Mouse (Mus musculus): ENCODE results near the gene Prkcq. TPM values are rescaled to one million over a fixed set of nuclear protein-coding genes. Genes with fewer than 3 reads are reported as not detected.

The Prkcq gene
- polyA plus RNA-seq, 1 experiment from 2014 or later, result 4.4 TPM

DNA sequence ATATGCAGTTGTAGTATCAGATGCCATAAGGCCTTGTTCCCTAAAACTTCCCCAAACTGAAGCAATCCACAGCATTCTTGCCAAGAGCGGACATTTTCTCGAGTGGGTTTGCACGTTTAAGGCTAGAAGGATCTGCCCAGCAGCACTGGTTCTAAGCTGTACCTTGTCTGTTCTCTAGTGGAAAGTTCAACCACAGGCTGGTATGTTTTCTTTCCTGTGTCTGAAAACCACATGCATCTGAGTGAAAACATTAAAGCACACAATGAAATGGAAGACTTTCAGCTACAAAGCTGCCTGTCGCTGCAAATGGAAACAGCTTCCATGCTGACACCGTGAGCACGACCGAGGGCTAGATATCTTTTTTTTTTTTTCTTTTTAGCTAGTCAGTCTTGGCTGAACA lies 12.3 kb upstream of the Prkcq start:
- Histone ChIP-seq H3K9ac (replicated peaks; ENCODE audit: low read depth, low read length) (no peak overlapping the region), H3K9me3 (ENCODE audit: control insufficient read depth, low read length) (no peaks in the 10 kb centered on the region), H3K4me3 (replicated peaks; ENCODE audit: low read length) (no peak overlapping the region), H3K27me3 (replicated peaks; ENCODE audit: control insufficient read depth, insufficient read depth, low read length) (no peaks in the 10 kb centered on the region), H3K36me3 (ENCODE audit: control insufficient read depth, insufficient read depth) (no peaks in the 10 kb centered on the region), H3K4me2 (ENCODE audit: low read length) (no peak overlapping the region), H3K27ac (ENCODE audit: low read length) (no peak overlapping the region), H3K4me1 (replicated peaks; ENCODE audit: control insufficient read depth, insufficient read depth, low read length) (no peaks in the 10 kb centered on the region)
- ATAC-seq, result no peak
- WGBS, result 83% methylated on average over 7 of the region's 7 CpGs

DNA sequence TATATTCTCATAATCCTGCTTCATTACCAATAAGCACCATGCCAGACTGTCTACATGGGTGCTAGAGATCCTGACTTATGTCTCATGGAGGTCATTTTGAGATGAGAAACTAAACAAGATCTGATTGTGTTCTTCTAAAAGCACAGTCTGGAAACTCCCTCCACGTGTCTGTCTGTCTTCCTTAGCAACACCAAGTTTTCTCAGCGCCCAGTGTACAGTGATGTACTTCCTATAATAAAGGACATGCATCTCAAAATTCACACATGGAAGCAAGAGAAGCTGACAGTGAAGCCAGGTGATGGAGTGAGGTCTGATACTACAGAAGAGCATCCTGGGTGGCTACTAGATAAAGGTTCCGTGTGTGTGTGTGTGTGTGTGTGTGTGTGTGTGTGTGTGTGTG lies 11.2 kb upstream of the Prkcq start:
- Histone ChIP-seq H3K4me1 (replicated peaks; ENCODE audit: control insufficient read depth, insufficient read depth, low read length) (no peaks in the 10 kb centered on the region), H3K9ac (replicated peaks; ENCODE audit: low read depth, low read length) (no peak overlapping the region), H3K9me3 (ENCODE audit: control insufficient read depth, low read length) (no peaks in the 10 kb centered on the region), H3K27ac (ENCODE audit: low read length) (no peak overlapping the region), H3K27me3 (replicated peaks; ENCODE audit: control insufficient read depth, insufficient read depth, low read length) (peaks cover 2% of the 10 kb centered on the region; the same call in 1 of the 2 replicates), H3K36me3 (ENCODE audit: control insufficient read depth, insufficient read depth) (no peaks in the 10 kb centered on the region), H3K4me2 (ENCODE audit: low read length) (no peak overlapping the region), H3K4me3 (replicated peaks; ENCODE audit: low read length) (no peak overlapping the region)
- WGBS, result 89% methylated on average over 3 of the region's 3 CpGs
- ATAC-seq, result no peak

DNA sequence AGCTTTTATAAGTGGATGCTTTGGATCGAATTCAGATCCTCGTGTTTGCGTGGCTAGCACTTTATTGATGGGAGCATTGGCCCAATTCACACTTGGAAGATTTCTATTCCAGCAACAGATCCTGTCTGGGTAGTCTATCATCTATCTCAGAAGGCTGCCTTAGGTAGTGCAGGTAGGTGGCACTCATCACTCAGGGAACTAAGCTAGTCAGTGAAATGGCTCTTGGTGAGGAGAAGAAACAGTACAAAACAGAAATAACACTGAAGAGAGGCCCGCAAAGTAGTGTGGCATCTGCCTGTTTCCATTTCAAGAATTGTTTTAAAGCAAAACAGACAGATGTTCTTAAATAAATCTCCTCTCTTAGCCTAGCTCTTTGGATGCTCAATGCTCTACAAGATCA lies 10.6 kb upstream of the Prkcq start:
- H3K27ac ChIP-seq (ENCODE audit: low read length), result no peak overlapping the region
- H3K9me3 ChIP-seq (ENCODE audit: control insufficient read depth, low read length), result no peaks in the 10 kb centered on the region
- no peaks in the 10 kb centered on the region for H3K4me1 ChIP-seq (replicated peaks; ENCODE audit: control insufficient read depth, insufficient read depth, low read length)
- ATAC-seq, result no peak
- no peak overlapping the region for H3K4me2 ChIP-seq (ENCODE audit: low read length)
- no peaks in the 10 kb centered on the region for H3K36me3 ChIP-seq (ENCODE audit: control insufficient read depth, insufficient read depth)
- 91% methylated on average over 4 of the region's 4 CpGs for WGBS
- no peak overlapping the region for H3K4me3 ChIP-seq (replicated peaks; ENCODE audit: low read length)
- peaks cover 2% of the 10 kb centered on the region; the same call in 1 of the 2 replicates for H3K27me3 ChIP-seq (replicated peaks; ENCODE audit: control insufficient read depth, insufficient read depth, low read length)
- no peak overlapping the region for H3K9ac ChIP-seq (replicated peaks; ENCODE audit: low read depth, low read length)

DNA sequence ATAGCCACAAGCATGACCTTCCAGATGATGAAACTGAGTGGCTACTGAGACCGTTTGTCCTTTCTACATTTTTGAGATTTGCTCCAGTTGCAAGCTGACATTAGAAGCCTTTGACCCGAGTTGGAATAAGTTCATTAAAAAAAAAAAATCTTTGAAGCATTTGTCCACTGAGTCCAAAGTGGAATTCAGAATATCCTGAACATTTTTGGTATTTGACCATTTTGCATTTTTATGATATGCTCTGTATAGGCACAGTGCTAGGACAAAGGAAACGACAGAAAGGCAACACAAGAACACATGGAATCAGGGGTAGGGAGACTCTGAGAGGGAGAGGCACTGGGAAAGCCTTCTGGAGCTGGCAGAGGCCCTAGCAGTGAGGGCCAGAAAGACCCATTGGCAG lies 9.2 kb upstream of the Prkcq start:
- Histone ChIP-seq H3K27me3 (replicated peaks; ENCODE audit: control insufficient read depth, insufficient read depth, low read length) (peaks cover 2% of the 10 kb centered on the region; the same call in 1 of the 2 replicates), H3K4me1 (replicated peaks; ENCODE audit: control insufficient read depth, insufficient read depth, low read length) (no peaks in the 10 kb centered on the region), H3K27ac (ENCODE audit: low read length) (no peak overlapping the region), H3K4me2 (ENCODE audit: low read length) (no peak overlapping the region), H3K9me3 (ENCODE audit: control insufficient read depth, low read length) (no peaks in the 10 kb centered on the region), H3K36me3 (ENCODE audit: control insufficient read depth, insufficient read depth) (no peaks in the 10 kb centered on the region), H3K4me3 (replicated peaks; ENCODE audit: low read length) (no peak overlapping the region), H3K9ac (replicated peaks; ENCODE audit: low read depth, low read length) (no peak overlapping the region)
- no peak for ATAC-seq
- 36% methylated on average over 3 of the region's 3 CpGs for WGBS

DNA sequence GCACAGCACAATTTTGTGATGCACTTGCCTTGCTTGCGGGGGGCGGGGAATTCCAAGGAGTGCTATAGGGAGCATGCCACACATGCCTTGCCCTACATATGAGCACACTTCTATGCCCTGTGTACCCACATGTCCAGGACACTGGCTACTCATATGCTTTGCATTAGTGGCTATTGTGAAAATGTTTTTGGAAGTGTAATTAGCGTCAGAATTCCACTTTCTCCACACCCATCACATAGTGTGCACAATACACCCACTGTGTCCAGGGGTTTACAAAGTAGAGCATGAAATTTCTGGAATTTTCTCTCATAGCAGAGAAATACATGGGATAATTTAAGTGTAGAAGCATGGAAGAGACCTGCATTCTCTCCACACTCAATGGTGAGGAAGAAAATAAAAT lies 7.7 kb upstream of the Prkcq start:
- 94% methylated on average over 3 of the region's 3 CpGs for WGBS
- no peak overlapping the region for H3K9ac ChIP-seq (replicated peaks; ENCODE audit: low read depth, low read length)
- ATAC-seq, result no peak
- no peaks in the 10 kb centered on the region for H3K36me3 ChIP-seq (ENCODE audit: control insufficient read depth, insufficient read depth)
- H3K27ac ChIP-seq (ENCODE audit: low read length), result no peak overlapping the region
- H3K4me2 ChIP-seq (ENCODE audit: low read length), result no peak overlapping the region
- no peaks in the 10 kb centered on the region for H3K4me1 ChIP-seq (replicated peaks; ENCODE audit: control insufficient read depth, insufficient read depth, low read length)
- no peak overlapping the region for H3K4me3 ChIP-seq (replicated peaks; ENCODE audit: low read length)
- no peaks in the 10 kb centered on the region for H3K9me3 ChIP-seq (ENCODE audit: control insufficient read depth, low read length)
- peaks cover 8% of the 10 kb centered on the region; the same call in 1 of the 2 replicates for H3K27me3 ChIP-seq (replicated peaks; ENCODE audit: control insufficient read depth, insufficient read depth, low read length)

DNA sequence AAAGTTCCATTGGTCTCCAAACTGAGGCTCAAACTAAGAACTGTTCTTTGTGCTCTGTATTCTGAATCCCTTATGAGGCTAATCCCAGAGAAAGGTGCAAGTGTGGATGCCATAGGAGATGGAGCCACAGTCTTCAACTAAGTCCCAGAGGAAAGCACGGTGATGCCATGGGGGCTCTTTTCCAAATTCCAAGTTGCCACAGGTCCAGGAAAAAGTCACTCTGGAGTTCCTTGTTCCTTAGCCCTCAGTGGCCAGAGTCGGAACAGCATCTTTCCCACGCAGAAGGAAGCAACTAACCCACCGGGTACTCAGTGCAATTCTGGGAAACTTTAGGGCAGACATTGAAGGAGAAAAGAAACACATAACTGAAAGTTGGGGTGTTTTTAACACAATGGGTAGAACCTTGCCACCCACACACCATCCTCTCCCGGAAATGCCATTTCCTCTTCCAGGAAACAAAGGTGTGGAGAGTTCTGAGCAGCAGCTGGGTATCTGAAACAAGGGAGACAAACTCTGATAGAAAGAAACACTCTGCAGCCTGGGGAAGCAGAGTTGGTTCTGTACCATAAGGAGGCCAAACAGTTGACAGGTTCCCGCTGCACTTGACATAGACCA lies 2.1 kb upstream of the Prkcq start:
- 70% methylated on average over 6 of the region's 6 CpGs for WGBS
- Histone ChIP-seq H3K36me3 (ENCODE audit: control insufficient read depth, insufficient read depth) (no peaks in the 10 kb centered on the region), H3K9me3 (ENCODE audit: control insufficient read depth, low read length) (no peaks in the 10 kb centered on the region), H3K4me1 (replicated peaks; ENCODE audit: control insufficient read depth, insufficient read depth, low read length) (peaks cover 13% of the 10 kb centered on the region), H3K9ac (replicated peaks; ENCODE audit: low read depth, low read length) (no peak overlapping the region), H3K27me3 (replicated peaks; ENCODE audit: control insufficient read depth, insufficient read depth, low read length) (peaks cover 36% of the 10 kb centered on the region), H3K4me3 (replicated peaks; ENCODE audit: low read length) (no peak overlapping the region), H3K4me2 (ENCODE audit: low read length) (no peak overlapping the region), H3K27ac (ENCODE audit: low read length) (no peak overlapping the region)
- no peak for ATAC-seq

DNA sequence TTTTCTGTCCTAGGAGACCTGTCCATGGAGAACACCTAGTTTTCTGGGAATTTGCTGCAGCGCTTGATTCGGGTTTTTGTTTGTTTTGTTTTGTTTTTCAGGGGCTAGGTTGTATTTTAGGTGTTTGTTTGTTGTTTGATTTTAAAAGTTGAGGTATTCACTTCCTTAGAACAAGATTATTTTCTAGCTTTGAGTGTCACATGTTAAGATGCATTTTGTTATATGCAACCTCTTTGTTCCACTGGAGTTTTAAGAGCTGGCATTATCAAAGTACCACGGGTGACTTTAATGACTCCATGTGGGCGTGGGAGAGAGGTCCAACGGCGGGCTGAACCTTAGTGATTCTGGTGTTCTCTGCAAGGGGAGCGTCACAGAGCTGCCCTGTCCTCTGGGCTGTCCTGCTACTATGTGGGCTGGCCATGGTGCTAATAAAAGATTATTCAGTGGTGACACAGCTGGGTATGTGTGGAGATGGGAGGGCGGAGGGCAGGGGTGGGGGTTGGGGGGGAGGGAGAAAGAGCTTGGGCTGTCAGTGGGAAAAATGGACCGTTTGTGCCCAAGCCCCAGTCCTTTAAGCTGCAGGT lies 1.0 kb downstream of the Prkcq start:
- H3K27ac ChIP-seq (ENCODE audit: low read length), result no peak overlapping the region
- 10% methylated on average over 9 of the region's 9 CpGs for WGBS
- H3K4me1 ChIP-seq (replicated peaks; ENCODE audit: control insufficient read depth, insufficient read depth, low read length), result peaks cover 13% of the 10 kb centered on the region
- no peak overlapping the region for H3K9ac ChIP-seq (replicated peaks; ENCODE audit: low read depth, low read length)
- H3K9me3 ChIP-seq (ENCODE audit: control insufficient read depth, low read length), result no peaks in the 10 kb centered on the region
- peaks cover 38% of the 10 kb centered on the region for H3K27me3 ChIP-seq (replicated peaks; ENCODE audit: control insufficient read depth, insufficient read depth, low read length)
- H3K4me3 ChIP-seq (replicated peaks; ENCODE audit: low read length), result peak overlapping the region; percentile 58; the same call in 1 of the 2 replicates
- peak; percentile 22; the same call in 1 of the 2 replicates for ATAC-seq
- H3K4me2 ChIP-seq (ENCODE audit: low read length), result peak overlapping the region; percentile 91
- H3K36me3 ChIP-seq (ENCODE audit: control insufficient read depth, insufficient read depth), result no peaks in the 10 kb centered on the region

DNA sequence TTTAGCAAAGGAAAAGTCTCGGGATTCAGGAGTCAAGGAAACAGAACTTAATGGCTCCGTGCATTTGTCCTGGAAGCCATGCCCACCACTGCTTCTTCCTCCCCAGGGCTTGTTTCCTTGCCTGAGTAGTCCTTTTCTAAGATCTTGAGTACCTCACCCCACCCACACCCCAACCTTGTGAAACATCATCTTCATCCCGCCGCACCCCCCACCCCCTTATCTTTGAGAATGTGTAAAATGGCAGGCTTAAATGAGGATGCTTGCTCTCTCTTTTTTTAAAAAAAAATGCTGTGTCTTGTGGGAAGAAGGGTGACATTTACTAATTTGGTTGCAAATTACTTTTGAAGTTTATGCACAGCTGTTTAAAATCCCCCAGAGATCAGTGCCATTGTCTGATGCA lies 1.6 kb downstream of the Prkcq start:
- no peak overlapping the region for H3K4me3 ChIP-seq (replicated peaks; ENCODE audit: low read length)
- no peaks in the 10 kb centered on the region for H3K9me3 ChIP-seq (ENCODE audit: control insufficient read depth, low read length)
- no peak overlapping the region for H3K27ac ChIP-seq (ENCODE audit: low read length)
- no peak overlapping the region for H3K9ac ChIP-seq (replicated peaks; ENCODE audit: low read depth, low read length)
- H3K36me3 ChIP-seq (ENCODE audit: control insufficient read depth, insufficient read depth), result no peaks in the 10 kb centered on the region
- H3K4me2 ChIP-seq (ENCODE audit: low read length), result 0 out of 2 replicates have a peak overlapping the region, but pooled peaks have one; percentile 8
- H3K27me3 ChIP-seq (replicated peaks; ENCODE audit: control insufficient read depth, insufficient read depth, low read length), result peaks cover 38% of the 10 kb centered on the region
- H3K4me1 ChIP-seq (replicated peaks; ENCODE audit: control insufficient read depth, insufficient read depth, low read length), result peaks cover 13% of the 10 kb centered on the region
- WGBS, result 42% methylated on average over 4 of the region's 4 CpGs
- no peak for ATAC-seq

DNA sequence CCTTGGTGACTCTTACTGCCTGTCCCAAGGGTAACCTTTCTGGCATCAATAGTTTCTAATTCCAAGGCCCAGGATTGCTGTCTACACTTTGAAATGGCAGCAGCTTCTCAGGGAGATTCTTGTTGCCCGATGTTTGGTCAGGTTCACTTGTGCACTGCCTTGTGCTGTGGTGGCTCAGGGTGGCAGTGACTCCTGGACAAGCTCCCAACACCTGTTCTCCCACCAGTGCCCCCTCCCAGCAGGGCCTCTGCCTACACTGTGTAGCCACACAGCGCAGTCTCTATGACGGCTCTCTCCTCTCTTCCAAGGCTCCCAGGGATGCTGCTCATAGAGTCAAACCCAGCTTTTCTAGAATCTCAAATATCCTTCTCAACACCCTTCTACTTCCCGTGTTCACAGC lies 2.2 kb downstream of the Prkcq start:
- Histone ChIP-seq H3K27ac (ENCODE audit: low read length) (no peak overlapping the region), H3K36me3 (ENCODE audit: control insufficient read depth, insufficient read depth) (no peaks in the 10 kb centered on the region), H3K4me3 (replicated peaks; ENCODE audit: low read length) (no peak overlapping the region), H3K9ac (replicated peaks; ENCODE audit: low read depth, low read length) (no peak overlapping the region), H3K4me2 (ENCODE audit: low read length) (no peak overlapping the region), H3K27me3 (replicated peaks; ENCODE audit: control insufficient read depth, insufficient read depth, low read length) (peaks cover 32% of the 10 kb centered on the region), H3K4me1 (replicated peaks; ENCODE audit: control insufficient read depth, insufficient read depth, low read length) (peaks cover 13% of the 10 kb centered on the region), H3K9me3 (ENCODE audit: control insufficient read depth, low read length) (no peaks in the 10 kb centered on the region)
- WGBS, result 83% methylated on average over 4 of the region's 4 CpGs
- ATAC-seq, result no peak
